Mouse (Mus musculus) heart, embryonic 12.5 days (tissue): ENCODE measurements at regions not wholly inside any gene's neighbourhood (a gene's known extent, or its start where the extent isn't known, plus 50 kb on each side); places are given as distances from the start of the nearest gene placed in this dataset.

Source experiments
- ATAC-seq: fragments of 200-750 bp; cut with Nextera tagmentation; 2 replicates; pipeline ENCODE4 v1.8.0; 2017; ENCODE audit warnings: moderate TSS enrichment, moderate library complexity; ENCODE audit not compliant: insufficient number of reproducible peaks, low FRiP score
- H3K27ac ChIP-seq: fragments of 300-500 bp; sonication (generic); 2 replicates; pipeline ENCODE4 v1.5.1; 2016; ENCODE audit warnings: mild to moderate bottlenecking, moderate library complexity; ENCODE audit not compliant: poor library complexity, severe bottlenecking
- H3K27me3 ChIP-seq: fragments of 300-500 bp; sonication (generic); replicated peaks from 2 replicates; pipeline ENCODE4 v1.6.1; 2016; ENCODE audit warnings: mild to moderate bottlenecking, moderate library complexity
- H3K36me3 ChIP-seq: fragments of 300-500 bp; sonication (generic); 2 replicates; pipeline ENCODE4 v1.6.1; 2016; ENCODE audit warnings: mild to moderate bottlenecking, moderate library complexity
- H3K4me1 ChIP-seq: fragments of 300-500 bp; sonication (generic); replicated peaks from 2 replicates; pipeline ENCODE4 v1.6.1; 2016; ENCODE audit warnings: mild to moderate bottlenecking
- H3K4me2 ChIP-seq: fragments of 300-500 bp; sonication (generic); 2 replicates; pipeline ENCODE4 v1.6.1; 2016; ENCODE audit warnings: mild to moderate bottlenecking, moderate library complexity
- H3K4me3 ChIP-seq: fragments of 300-500 bp; sonication (generic); 2 replicates; pipeline ENCODE4 v1.5.1; 2016; ENCODE audit warnings: mild to moderate bottlenecking
- H3K9ac ChIP-seq: fragments of 300-500 bp; sonication (generic); 2 replicates; pipeline ENCODE4 v1.6.1; 2016; ENCODE audit warnings: mild to moderate bottlenecking, moderate library complexity
- H3K9me3 ChIP-seq: fragments of 300-500 bp; sonication (generic); replicated peaks from 2 replicates; pipeline ENCODE4 v1.6.1; 2016; ENCODE audit warnings: mild to moderate bottlenecking, moderate library complexity
- WGBS: fragments of 180-500 bp; shearing (Covaris S2); methylation state at CpG from one replicate; pipeline ENCODE4 v1.1.7; 2016; 5-methylcytosine and 5-hydroxymethylcytosine counted together

DNA sequence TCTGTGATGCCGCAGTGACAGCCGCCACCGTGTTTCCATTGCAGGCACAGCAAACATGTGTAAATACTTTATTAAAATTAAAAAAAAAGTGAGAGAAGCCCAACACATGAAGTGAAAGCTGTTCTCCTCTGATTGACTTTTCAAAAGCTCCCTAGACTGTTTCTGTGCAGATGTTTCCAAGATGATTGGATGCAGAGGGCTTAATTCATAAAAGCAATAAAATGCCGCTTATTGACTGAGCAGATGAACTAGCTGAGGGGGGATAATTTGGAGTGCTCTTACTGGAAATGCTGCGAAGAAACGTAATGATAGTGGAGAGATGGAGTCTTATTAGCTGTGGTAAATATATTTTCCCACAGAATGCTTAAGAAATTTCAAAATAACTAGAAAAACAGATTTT, 170.4 kb downstream of the Rnf144a start:
- Histone ChIP-seq H3K4me1 (no peaks in the 10 kb centered on the region), H3K36me3 (no peaks in the 10 kb centered on the region), H3K4me2 (no peak overlapping the region), H3K9me3 (no peaks in the 10 kb centered on the region), H3K4me3 (no peak overlapping the region), H3K9ac (no peak overlapping the region), H3K27ac (no peak overlapping the region), H3K27me3 (no peaks in the 10 kb centered on the region)
- ATAC-seq: no peak
- 87% methylated on average over 6 of the region's 6 CpGs for WGBS

GRCm38 (mm10) chr12:26227557-26228020, 187.5 kb downstream of the Rnf144a start:
- WGBS: 87% methylated on average over 15 of the region's 15 CpGs
- no peaks in the 10 kb centered on the region for H3K27me3 ChIP-seq

GRCm38 (mm10) chr12:26226363-26226762, 188.7 kb downstream of the Rnf144a start:
- 18% methylated on average over 2 of the region's 2 CpGs for WGBS
- H3K4me2 ChIP-seq: no peak overlapping the region
- H3K27ac ChIP-seq: no peak overlapping the region
- no peaks in the 10 kb centered on the region for H3K9me3 ChIP-seq
- no peaks in the 10 kb centered on the region for H3K36me3 ChIP-seq
- no peak overlapping the region for H3K9ac ChIP-seq
- H3K4me3 ChIP-seq: no peak overlapping the region
- no peaks in the 10 kb centered on the region for H3K27me3 ChIP-seq
- ATAC-seq: no peak
- no peaks in the 10 kb centered on the region for H3K4me1 ChIP-seq

More at GRCm38 (mm10) chr12:26227557-26228020, 187.5 kb downstream of the Rnf144a start:
- no peaks in the 10 kb centered on the region for H3K4me1 ChIP-seq
- no peak overlapping the region for H3K4me2 ChIP-seq
- no peak for ATAC-seq
- H3K9ac ChIP-seq: no peak overlapping the region
- H3K9me3 ChIP-seq: no peaks in the 10 kb centered on the region
- no peaks in the 10 kb centered on the region for H3K36me3 ChIP-seq
- no peak overlapping the region for H3K27ac ChIP-seq
- no peak overlapping the region for H3K4me3 ChIP-seq

DNA sequence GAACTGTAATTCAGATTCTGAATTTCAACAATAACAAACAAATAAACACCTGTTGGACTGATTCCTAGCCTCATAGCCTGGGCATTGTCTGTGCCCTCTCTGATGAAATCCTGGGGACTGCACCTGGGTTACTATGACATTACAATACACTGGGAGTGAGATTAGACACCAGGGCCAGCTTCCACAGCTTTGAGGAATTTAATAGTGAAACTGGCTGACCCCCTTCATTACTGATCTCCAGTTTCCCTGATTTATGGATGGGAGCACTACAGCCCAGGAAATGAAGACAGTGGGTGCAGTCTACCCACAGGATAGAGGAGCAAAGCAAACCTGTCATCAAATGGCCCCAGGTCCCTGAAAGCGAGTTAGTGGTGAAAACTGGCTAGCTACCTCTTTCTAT, 202.6 kb downstream of the Rnf144a start:
- H3K9me3 ChIP-seq: no peaks in the 10 kb centered on the region
- H3K27ac ChIP-seq: no peak overlapping the region
- no peak overlapping the region for H3K9ac ChIP-seq
- no peaks in the 10 kb centered on the region for H3K36me3 ChIP-seq
- no peak overlapping the region for H3K4me2 ChIP-seq
- no peaks in the 10 kb centered on the region for H3K4me1 ChIP-seq
- no peak for ATAC-seq
- H3K4me3 ChIP-seq: no peak overlapping the region
- peaks cover 4% of the 10 kb centered on the region; the same call in 1 of the 2 replicates for H3K27me3 ChIP-seq
- 61% methylated on average over 1 of the region's 1 CpGs for WGBS

DNA sequence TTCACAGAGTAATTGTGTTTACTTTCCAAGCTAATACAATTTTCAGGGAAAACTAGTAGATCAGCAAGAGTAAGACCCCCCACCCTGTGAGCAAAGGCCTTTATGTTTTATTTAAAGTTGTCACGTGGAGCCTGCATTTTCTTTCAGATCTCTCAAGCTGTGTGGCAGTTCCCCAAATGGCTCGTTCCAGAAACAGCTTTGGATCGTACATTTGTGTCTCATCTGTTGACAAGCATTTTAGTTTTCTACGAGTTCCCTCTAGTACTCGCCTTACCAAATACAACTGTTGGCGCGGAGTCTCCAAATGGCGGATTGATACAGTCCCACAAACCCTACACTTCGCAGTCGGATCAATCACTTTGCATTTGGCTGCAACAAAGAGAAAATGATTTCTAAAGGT, 203.6 kb downstream of the Rnf144a start:
- H3K27ac ChIP-seq: no peak overlapping the region
- H3K4me3 ChIP-seq: no peak overlapping the region
- H3K9me3 ChIP-seq: no peaks in the 10 kb centered on the region
- H3K4me1 ChIP-seq: no peaks in the 10 kb centered on the region
- ATAC-seq: no peak
- WGBS: 77% methylated on average over 10 of the region's 10 CpGs
- no peak overlapping the region for H3K9ac ChIP-seq
- H3K4me2 ChIP-seq: no peak overlapping the region
- H3K36me3 ChIP-seq: no peaks in the 10 kb centered on the region
- peaks cover 4% of the 10 kb centered on the region for H3K27me3 ChIP-seq

- H3K4me3 ChIP-seq: no peak overlapping the region
These were observed 208.3 kb downstream of the Rnf144a start for GRCm38 (mm10) chr12:26206751-26207150.

DNA sequence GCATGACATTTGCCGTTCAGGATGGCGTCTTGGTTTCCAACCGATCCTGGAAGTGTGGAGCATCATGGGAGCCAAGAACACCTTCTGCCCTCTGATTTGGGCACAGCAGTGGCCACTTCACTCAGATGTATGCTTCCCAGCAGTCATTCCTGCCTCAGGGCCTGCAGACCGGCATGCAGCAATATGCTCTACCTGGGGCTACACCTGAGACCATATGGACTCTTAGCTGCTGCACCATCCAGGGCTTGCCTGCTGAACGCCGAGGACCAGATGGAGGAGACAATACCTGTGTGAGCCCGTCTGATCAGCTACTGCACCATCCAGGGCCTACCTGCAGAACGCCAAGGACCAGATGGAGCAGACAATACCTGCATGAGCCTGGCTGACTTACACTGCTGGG, 209.0 kb downstream of the Rnf144a start:
- Histone ChIP-seq H3K4me3 (no peak overlapping the region), H3K27ac (no peak overlapping the region), H3K27me3 (peaks cover 9% of the 10 kb centered on the region), H3K9me3 (no peaks in the 10 kb centered on the region), H3K36me3 (no peaks in the 10 kb centered on the region), H3K9ac (no peak overlapping the region), H3K4me2 (no peak overlapping the region), H3K4me1 (peaks cover 12% of the 10 kb centered on the region; the same call in 1 of the 2 replicates)
- ATAC-seq: no peak
- WGBS: 84% methylated on average over 8 of the region's 8 CpGs

More at GRCm38 (mm10) chr12:26206751-26207150, 208.3 kb downstream of the Rnf144a start:
- H3K27me3 ChIP-seq: peaks cover 9% of the 10 kb centered on the region
- no peaks in the 10 kb centered on the region for H3K9me3 ChIP-seq
- no peak overlapping the region for H3K27ac ChIP-seq
- H3K36me3 ChIP-seq: no peaks in the 10 kb centered on the region
- no peak overlapping the region for H3K9ac ChIP-seq
- no peak overlapping the region for H3K4me2 ChIP-seq
- peaks cover 12% of the 10 kb centered on the region; the same call in 1 of the 2 replicates for H3K4me1 ChIP-seq
- ATAC-seq: no peak
- 83% methylated on average over 4 of the region's 4 CpGs for WGBS

DNA sequence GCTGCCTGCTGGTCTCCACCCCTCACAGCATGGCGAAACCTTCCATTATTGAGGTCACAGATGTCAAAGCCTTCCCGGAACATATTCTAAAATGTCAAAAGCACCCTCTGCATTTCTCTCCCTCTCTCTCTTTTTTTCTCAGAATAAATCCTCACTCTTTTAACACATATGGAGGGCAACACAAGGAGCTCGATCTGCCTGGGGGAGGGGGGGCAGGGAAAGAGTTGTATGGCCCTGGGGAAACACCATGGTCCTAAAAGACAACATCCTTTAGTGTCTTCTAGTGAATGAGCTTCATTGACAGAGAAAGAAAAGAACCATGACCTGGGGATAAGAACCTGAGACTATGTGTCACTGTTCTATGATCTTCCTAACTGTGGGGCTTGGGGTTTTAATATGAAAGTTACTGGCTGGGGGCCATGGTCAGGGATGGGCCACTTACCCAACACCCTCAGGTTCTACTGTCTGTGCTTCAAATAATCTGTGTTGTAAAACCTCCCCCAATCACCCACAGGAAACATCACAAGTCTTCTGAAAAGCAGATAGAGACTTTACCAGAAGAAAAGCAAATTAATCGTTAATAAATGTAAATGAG, 223.0 kb downstream of the Rnf144a start:
- Histone ChIP-seq H3K9me3 (no peaks in the 10 kb centered on the region), H3K36me3 (no peaks in the 10 kb centered on the region), H3K4me2 (peak overlapping the region; percentile 14), H3K27ac (no peak overlapping the region), H3K9ac (no peak overlapping the region), H3K4me1 (peaks cover 16% of the 10 kb centered on the region), H3K27me3 (no peaks in the 10 kb centered on the region), H3K4me3 (no peak overlapping the region)
- WGBS: 50% methylated on average over 4 of the region's 4 CpGs
- ATAC-seq: no peak

- no peak overlapping the region for H3K27ac ChIP-seq
- H3K4me3 ChIP-seq: no peak overlapping the region
- 41% methylated on average over 15 of the region's 15 CpGs for WGBS
- H3K9ac ChIP-seq: no peak overlapping the region
- peaks cover 16% of the 10 kb centered on the region for H3K4me1 ChIP-seq
- no peaks in the 10 kb centered on the region for H3K9me3 ChIP-seq
- no peaks in the 10 kb centered on the region for H3K36me3 ChIP-seq
- H3K4me2 ChIP-seq: peak overlapping the region; percentile 14
- H3K27me3 ChIP-seq: no peaks in the 10 kb centered on the region
- ATAC-seq: no peak
These were observed 223.6 kb downstream of the Rnf144a start for GRCm38 (mm10) chr12:26191268-26191981.

DNA sequence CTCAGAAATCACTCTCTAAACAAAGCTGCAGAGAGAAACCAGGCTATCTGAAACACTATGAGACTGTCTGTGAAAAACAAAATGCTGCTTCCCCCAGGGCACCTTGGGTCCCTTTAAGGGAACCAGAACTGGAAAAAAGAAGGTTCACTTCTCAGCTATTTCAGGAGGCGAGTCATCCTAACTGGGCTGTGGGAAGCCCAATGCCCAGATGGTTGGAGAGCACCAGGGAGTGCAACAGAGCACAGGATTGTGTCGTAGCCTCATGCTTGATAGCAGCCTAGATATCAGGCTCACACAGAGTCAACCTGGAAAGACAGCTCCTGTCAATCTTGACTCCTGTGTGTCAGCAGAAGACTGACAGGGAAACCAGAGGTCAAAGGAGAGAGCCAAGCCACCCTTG, 226.1 kb downstream of the Rnf144a start:
- Histone ChIP-seq H3K27me3 (no peaks in the 10 kb centered on the region), H3K4me2 (no peak overlapping the region), H3K4me1 (peaks cover 16% of the 10 kb centered on the region), H3K36me3 (no peaks in the 10 kb centered on the region), H3K27ac (no peak overlapping the region), H3K4me3 (no peak overlapping the region), H3K9me3 (no peaks in the 10 kb centered on the region), H3K9ac (no peak overlapping the region)
- WGBS: 42% methylated on average over 2 of the region's 2 CpGs
- no peak for ATAC-seq

GRCm38 (mm10) chr12:26187091-26187862, 227.8 kb downstream of the Rnf144a start:
- Histone ChIP-seq H3K36me3 (no peaks in the 10 kb centered on the region), H3K9ac (no peak overlapping the region), H3K4me1 (peaks cover 16% of the 10 kb centered on the region), H3K27me3 (no peaks in the 10 kb centered on the region), H3K9me3 (no peaks in the 10 kb centered on the region), H3K4me2 (no peak overlapping the region), H3K27ac (no peak overlapping the region), H3K4me3 (no peak overlapping the region)
- ATAC-seq: no peak
- 73% methylated on average over 8 of the region's 8 CpGs for WGBS
